Mouse (Mus musculus) gastrocnemius, postnatal 14 days (tissue): ENCODE data around the gene Antxr1. TPM values are rescaled to one million over a fixed set of nuclear protein-coding genes. Genes with fewer than 3 reads are reported as not detected.
A peak's percentile ranks its signal among the peaks of the same experiment; 100 is the strongest.

Experiments used
- DNase-seq: peaks from one replicate; pipeline ENCODE4 v3.0.0; 2021; ENCODE audit warnings: mixed read lengths
- intact Hi-C: fragments of 180-260 bp; cut with DNase I; formaldehyde crosslinking; loops from one replicate; pipeline ENCODE4 v1.15.1; 2025; ENCODE audit warnings: low total_unique reads
- total RNA-seq, 2 experiments: library from RNA; stranded (reverse); gene quantifications; 2 replicates each; pipeline ENCODE4 v1.2.3; 2021

Gene Antxr1
- total RNA-seq, 2 experiments from 2014 or later, result 26.6 to 37.9 TPM

- intact Hi-C loops, result no loop called here
- no peak for DNase-seq
Measured at GRCm38 (mm10) chr6:87211551-87211950, 124.1 kb downstream of the Antxr1 start.

- intact Hi-C loops, result no loop called here
- DNase-seq, result peak; percentile 86
Measured at GRCm38 (mm10) chr6:87207373-87207982, 128.1 kb downstream of the Antxr1 start.

- intact Hi-C loops, result no loop called here
Measured at GRCm38 (mm10) chr6:87206790-87207189, 128.8 kb downstream of the Antxr1 start.

GRCm38 (mm10) chr6:87203467-87203866, 132.2 kb downstream of the Antxr1 start:
- intact Hi-C loops, result no loop called here

More at GRCm38 (mm10) chr6:87206790-87207189, 128.8 kb downstream of the Antxr1 start:
- DNase-seq, result no peak

GRCm38 (mm10) chr6:87203065-87203464, 132.6 kb downstream of the Antxr1 start:
- intact Hi-C loops, result no loop called here
- no peak for DNase-seq

More at GRCm38 (mm10) chr6:87203467-87203866, 132.2 kb downstream of the Antxr1 start:
- no peak for DNase-seq

GRCm38 (mm10) chr6:87202048-87202605, 133.5 kb downstream of the Antxr1 start:
- intact Hi-C loops, result no loop called here
- no peak for DNase-seq

GRCm38 (mm10) chr6:87189755-87190154, 145.9 kb downstream of the Antxr1 start:
- intact Hi-C loops, result no loop called here
- DNase-seq, result no peak

GRCm38 (mm10) chr6:87186988-87187387, 148.6 kb downstream of the Antxr1 start:
- intact Hi-C loops, result no loop called here

GRCm38 (mm10) chr6:87184418-87184817, 151.2 kb downstream of the Antxr1 start:
- no peak for DNase-seq
- intact Hi-C loops, result no loop called here

More at GRCm38 (mm10) chr6:87186988-87187387, 148.6 kb downstream of the Antxr1 start:
- peak; percentile 64 for DNase-seq

GRCm38 (mm10) chr6:87183981-87184380, 151.6 kb downstream of the Antxr1 start:
- no peak for DNase-seq
- intact Hi-C loops, result no loop called here

- intact Hi-C loops, result no loop called here
- peak; percentile 33 for DNase-seq
Measured at GRCm38 (mm10) chr6:87183159-87183558, 152.5 kb downstream of the Antxr1 start.

GRCm38 (mm10) chr6:87182736-87183135, 152.9 kb downstream of the Antxr1 start:
- intact Hi-C loops, result no loop called here
- peak; percentile 6 for DNase-seq

GRCm38 (mm10) chr6:87171461-87171860, 164.2 kb downstream of the Antxr1 start:
- DNase-seq, result peak; percentile 64
- intact Hi-C loops, result no loop called here

- intact Hi-C loops, result no loop called here
- no peak for DNase-seq
Measured at GRCm38 (mm10) chr6:87170875-87171274, 164.7 kb downstream of the Antxr1 start.

GRCm38 (mm10) chr6:87170277-87170676, 165.3 kb downstream of the Antxr1 start:
- intact Hi-C loops, result no loop called here
- no peak for DNase-seq

- no peak for DNase-seq
- intact Hi-C loops, result no loop called here
Measured at GRCm38 (mm10) chr6:87168021-87168420, 167.6 kb downstream of the Antxr1 start.

GRCm38 (mm10) chr6:87166673-87167305, 168.8 kb downstream of the Antxr1 start:
- peak; percentile 27 for DNase-seq
- intact Hi-C loops, result no loop called here

- intact Hi-C loops, result no loop called here
Measured at GRCm38 (mm10) chr6:87165536-87166311, 169.9 kb downstream of the Antxr1 start.

GRCm38 (mm10) chr6:87161391-87162263, 174.0 kb downstream of the Antxr1 start:
- intact Hi-C loops, result no loop called here
- peak; percentile 42 for DNase-seq

More at GRCm38 (mm10) chr6:87165536-87166311, 169.9 kb downstream of the Antxr1 start:
- peak; percentile 58 for DNase-seq
